Mouse (Mus musculus): ENCODE results near the gene Nckap5l. TPM values are rescaled to one million over a fixed set of nuclear protein-coding genes. Genes with fewer than 3 reads are reported as not detected.
"Not testable (repeated sequence)": the region's sequence is repeated elsewhere in the genome, so short reads cannot be mapped to it uniquely, and the experiment has no call there.

Gene Nckap5l
- polyA plus RNA-seq, 1 experiment: 3.1 TPM

DNA sequence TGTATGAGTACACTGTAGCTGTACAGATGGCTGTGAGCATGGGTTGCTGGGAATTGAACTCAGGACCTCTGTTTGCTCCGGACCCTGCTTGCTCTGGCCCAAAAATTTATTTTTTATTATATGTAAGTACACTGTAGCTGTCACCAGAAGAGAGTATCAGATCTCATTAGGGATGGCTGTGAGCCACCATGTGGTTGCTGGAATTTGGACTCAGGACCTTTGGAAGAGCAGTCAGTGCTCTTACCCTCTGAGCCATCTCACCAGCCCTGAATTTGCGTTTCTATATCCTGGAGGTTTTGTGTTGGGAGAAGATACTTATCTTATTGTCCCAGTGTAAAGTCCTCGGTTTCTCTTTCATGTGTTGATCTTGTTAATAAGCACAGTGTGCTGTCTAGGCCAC, 70.8 kb downstream of the Nckap5l start:
- Histone ChIP-seq H3K4me1 (ENCODE audit: control insufficient read depth, insufficient read depth, low read length) (peaks cover 27% of the 10 kb centered on the region; the same call in 1 of the 2 replicates), H3K4me3 (ENCODE audit: insufficient read depth, low read depth, low read length) (no peak overlapping the region), H3K27me3 (replicated peaks; ENCODE audit: control insufficient read depth, insufficient read depth, low read length) (no peaks in the 10 kb centered on the region), H3K36me3 (ENCODE audit: control insufficient read depth, insufficient read depth, low read length) (no peaks in the 10 kb centered on the region), H3K27ac (ENCODE audit: insufficient read depth, low read depth, low read length) (peak overlapping the region; percentile 76)
- TF ChIP-seq POLR2A (IDR thresholded peaks at IDR 0.05; ENCODE audit: low read depth, low read length): no peak
- TF ChIP-seq CTCF (conservative IDR thresholded peaks at IDR 0.05; ENCODE audit: insufficient read depth, insufficient read length, low read depth, low read length): no peak
- peak; percentile 87 for DNase-seq
- 60% methylated on average over 3 of the region's 3 CpGs for WGBS

DNA sequence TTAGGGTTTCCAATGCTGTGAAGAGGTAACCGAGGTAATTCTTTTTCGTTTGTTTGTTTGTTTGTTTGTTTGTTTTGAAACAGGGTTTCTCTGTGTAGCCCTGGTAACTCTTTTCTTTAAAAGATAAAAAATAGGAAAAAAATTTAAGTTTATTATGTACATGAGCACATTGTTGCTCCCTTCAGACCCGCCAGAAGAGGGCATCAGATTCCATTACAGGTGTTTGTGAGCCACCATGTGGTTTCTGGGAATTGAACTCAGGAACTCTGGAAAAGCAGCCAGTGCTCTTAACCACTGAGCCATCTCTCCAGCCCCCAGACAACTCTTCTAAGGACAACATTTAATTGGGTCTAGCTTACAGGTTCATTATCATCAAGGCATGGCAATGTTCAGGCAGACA, 71.4 kb downstream of the Nckap5l start:
- H3K4me1 ChIP-seq (ENCODE audit: control insufficient read depth, insufficient read depth, low read length): peaks cover 22% of the 10 kb centered on the region; the same call in 1 of the 2 replicates
- DNase-seq: peak; percentile 61
- 82% methylated on average over 3 of the region's 3 CpGs for WGBS
- peak; percentile 19; the same call in 1 of the 2 replicates for TF ChIP-seq CTCF (conservative IDR thresholded peaks at IDR 0.05; ENCODE audit: insufficient read depth, insufficient read length, low read depth, low read length)
- not testable (repeated sequence) for H3K4me3 ChIP-seq (ENCODE audit: insufficient read depth, low read depth, low read length); H3K36me3 ChIP-seq (ENCODE audit: control insufficient read depth, insufficient read depth, low read length); H3K27me3 ChIP-seq (replicated peaks; ENCODE audit: control insufficient read depth, insufficient read depth, low read length)
- peak overlapping the region; percentile 52; the same call in 1 of the 2 replicates for H3K27ac ChIP-seq (ENCODE audit: insufficient read depth, low read depth, low read length)

GRCm38 (mm10) chr15:99384071-99384470, 73.5 kb downstream of the Nckap5l start:
- no peak overlapping the region for H3K4me3 ChIP-seq (ENCODE audit: insufficient read depth, low read depth, low read length)
- WGBS: 44% methylated on average over 6 of the region's 6 CpGs
- no peaks in the 10 kb centered on the region for H3K36me3 ChIP-seq (ENCODE audit: control insufficient read depth, insufficient read depth, low read length)
- H3K27me3 ChIP-seq (replicated peaks; ENCODE audit: control insufficient read depth, insufficient read depth, low read length): no peaks in the 10 kb centered on the region
- peaks cover 22% of the 10 kb centered on the region; the same call in 1 of the 2 replicates for H3K4me1 ChIP-seq (ENCODE audit: control insufficient read depth, insufficient read depth, low read length)
- no peak for TF ChIP-seq CTCF (conservative IDR thresholded peaks at IDR 0.05; ENCODE audit: insufficient read depth, insufficient read length, low read depth, low read length)
- no peak for TF ChIP-seq POLR2A (IDR thresholded peaks at IDR 0.05; ENCODE audit: low read depth, low read length)
- no peak for DNase-seq
- H3K27ac ChIP-seq (ENCODE audit: insufficient read depth, low read depth, low read length): peak overlapping the region; percentile 63; the same call in 1 of the 2 replicates

DNA sequence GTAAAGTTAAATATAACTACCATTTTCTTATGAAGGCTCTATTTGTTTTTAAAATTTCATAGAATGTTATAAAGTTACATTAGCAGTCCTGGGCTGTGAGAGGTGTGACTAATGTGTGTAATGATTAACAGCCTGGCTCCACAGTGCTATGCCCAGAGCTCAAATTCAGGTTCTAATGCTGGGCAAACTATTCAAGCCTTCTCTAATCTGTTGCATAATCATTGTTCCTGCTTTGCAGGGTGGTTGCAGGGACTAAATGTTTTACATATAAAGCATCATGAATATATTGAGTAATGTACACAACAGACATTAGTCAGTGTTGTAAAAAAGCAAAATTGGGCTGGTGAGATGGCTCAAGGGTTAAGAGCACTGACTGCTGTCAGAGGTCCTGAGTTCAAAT, 74.7 kb downstream of the Nckap5l start:
- no peak overlapping the region for H3K27ac ChIP-seq (ENCODE audit: insufficient read depth, low read depth, low read length)
- no peak overlapping the region for H3K4me3 ChIP-seq (ENCODE audit: insufficient read depth, low read depth, low read length)
- no peaks in the 10 kb centered on the region for H3K27me3 ChIP-seq (replicated peaks; ENCODE audit: control insufficient read depth, insufficient read depth, low read length)
- peaks cover 19% of the 10 kb centered on the region; the same call in 1 of the 2 replicates for H3K4me1 ChIP-seq (ENCODE audit: control insufficient read depth, insufficient read depth, low read length)
- no peaks in the 10 kb centered on the region for H3K36me3 ChIP-seq (ENCODE audit: control insufficient read depth, insufficient read depth, low read length)
- TF ChIP-seq POLR2A (IDR thresholded peaks at IDR 0.05; ENCODE audit: low read depth, low read length) (no peak), CTCF (conservative IDR thresholded peaks at IDR 0.05; ENCODE audit: insufficient read depth, insufficient read length, low read depth, low read length) (no peak)
- DNase-seq: peak; percentile 90

DNA sequence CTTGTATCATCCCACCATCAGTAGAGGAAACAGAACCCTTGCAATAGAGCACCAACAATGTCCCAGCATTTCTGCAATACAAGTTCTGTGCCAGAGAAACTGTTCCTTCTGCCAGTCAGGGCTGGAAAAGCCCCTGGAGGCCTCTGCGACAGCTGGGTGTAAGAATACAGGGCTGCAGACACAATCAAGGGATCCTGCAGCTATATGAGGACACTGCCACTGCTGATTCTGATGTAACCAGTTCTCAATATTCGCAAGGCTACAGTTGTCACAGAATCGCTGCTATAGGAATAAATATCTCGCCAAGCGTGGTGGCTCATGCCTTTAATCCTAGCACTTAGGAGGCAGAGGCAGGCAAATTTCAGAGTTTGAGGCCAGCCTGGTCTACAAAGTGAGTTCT, 81.3 kb downstream of the Nckap5l start:
- TF ChIP-seq POLR2A (IDR thresholded peaks at IDR 0.05; ENCODE audit: low read depth, low read length) (no peak), CTCF (conservative IDR thresholded peaks at IDR 0.05; ENCODE audit: insufficient read depth, insufficient read length, low read depth, low read length) (no peak)
- Histone ChIP-seq H3K27ac (ENCODE audit: insufficient read depth, low read depth, low read length) (no peak overlapping the region), H3K4me3 (ENCODE audit: insufficient read depth, low read depth, low read length) (no peak overlapping the region), H3K27me3 (replicated peaks; ENCODE audit: control insufficient read depth, insufficient read depth, low read length) (no peaks in the 10 kb centered on the region), H3K4me1 (ENCODE audit: control insufficient read depth, insufficient read depth, low read length) (peaks cover 6% of the 10 kb centered on the region), H3K36me3 (ENCODE audit: control insufficient read depth, insufficient read depth, low read length) (no peaks in the 10 kb centered on the region)
- WGBS: 89% methylated on average over 5 of the region's 5 CpGs
- DNase-seq: no peak

DNA sequence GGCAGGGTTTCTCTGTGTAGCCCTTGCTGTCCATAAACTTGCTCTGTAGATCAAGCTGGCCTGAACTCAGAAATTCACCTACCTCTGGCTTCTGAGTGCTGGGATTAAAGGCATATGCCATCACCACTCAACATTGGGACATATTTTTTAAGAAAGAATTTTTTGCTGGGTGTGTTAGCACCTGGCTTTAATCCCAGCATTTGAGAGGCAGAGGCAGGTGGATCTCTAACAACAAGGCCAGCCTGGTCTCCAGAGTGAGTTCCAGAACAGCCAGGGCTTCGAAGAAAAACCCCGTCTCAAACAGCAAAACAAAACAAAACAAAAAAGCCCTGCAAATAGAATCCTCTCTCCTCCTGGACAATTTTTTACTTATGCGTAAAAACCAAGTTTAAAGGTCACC, 82.0 kb downstream of the Nckap5l start:
- H3K4me1 ChIP-seq (ENCODE audit: control insufficient read depth, insufficient read depth, low read length): peaks cover 7% of the 10 kb centered on the region
- no peak for TF ChIP-seq POLR2A (IDR thresholded peaks at IDR 0.05; ENCODE audit: low read depth, low read length)
- TF ChIP-seq CTCF (conservative IDR thresholded peaks at IDR 0.05; ENCODE audit: insufficient read depth, insufficient read length, low read depth, low read length): no peak
- DNase-seq: no peak
- H3K27me3 ChIP-seq (replicated peaks; ENCODE audit: control insufficient read depth, insufficient read depth, low read length): no peaks in the 10 kb centered on the region
- WGBS: 75% methylated on average over 3 of the region's 3 CpGs
- no peak overlapping the region for H3K4me3 ChIP-seq (ENCODE audit: insufficient read depth, low read depth, low read length)
- no peaks in the 10 kb centered on the region for H3K36me3 ChIP-seq (ENCODE audit: control insufficient read depth, insufficient read depth, low read length)
- no peak overlapping the region for H3K27ac ChIP-seq (ENCODE audit: insufficient read depth, low read depth, low read length)

- no peaks in the 10 kb centered on the region for H3K36me3 ChIP-seq (ENCODE audit: control insufficient read depth, insufficient read depth, low read length)
- H3K27me3 ChIP-seq (replicated peaks; ENCODE audit: control insufficient read depth, insufficient read depth, low read length): no peaks in the 10 kb centered on the region
- DNase-seq: no peak
- no peak for TF ChIP-seq CTCF (conservative IDR thresholded peaks at IDR 0.05; ENCODE audit: insufficient read depth, insufficient read length, low read depth, low read length)
- no peak for TF ChIP-seq POLR2A (IDR thresholded peaks at IDR 0.05; ENCODE audit: low read depth, low read length)
- 92% methylated on average over 5 of the region's 5 CpGs for WGBS
- no peak overlapping the region for H3K4me3 ChIP-seq (ENCODE audit: insufficient read depth, low read depth, low read length)
- no peak overlapping the region for H3K27ac ChIP-seq (ENCODE audit: insufficient read depth, low read depth, low read length)
- peaks cover 7% of the 10 kb centered on the region for H3K4me1 ChIP-seq (ENCODE audit: control insufficient read depth, insufficient read depth, low read length)
Measured at GRCm38 (mm10) chr15:99375036-99375435, 82.5 kb downstream of the Nckap5l start.
